Mouse (Mus musculus) left cerebral cortex, adult 2 months (tissue): Measurements from ENCODE around the gene Zfp704. TPM values are rescaled to one million over a fixed set of nuclear protein-coding genes. Genes with fewer than 3 reads are reported as not detected.

Experiments used
- DNase-seq, 2 experiments: peaks; one replicate each; pipeline ENCODE4 v3.0.0; 2021 to 2022; ENCODE audit warnings: low spot score in 2 of 2, mixed read lengths in 1 of 2; ENCODE audit errors: extremely low spot score in 1 of 2
- H3K27ac ChIP-seq: fragments of 200-600 bp; 2 replicates; pipeline ENCODE4 v1.8.1; 2022
- H3K4me3 ChIP-seq: fragments of 200-600 bp; 2 replicates; pipeline ENCODE4 v1.8.1; 2022
- CTCF ChIP-seq: fragments of 200-600 bp; IDR thresholded peaks from 2 replicates; pipeline ENCODE4 v1.8.1; 2022; ENCODE audit warnings: antibody characterized with exemption, mild to moderate bottlenecking, moderate library complexity
- intact Hi-C: fragments of 180-260 bp; cut with DNase I; formaldehyde crosslinking; loops from one replicate; pipeline ENCODE4 v1.15.1; 2025
- long read RNA-seq, 2 experiments: library from polyadenylated mRNA; stranded (forward); transcript quantifications; one replicate each; pipeline ENCODE4 v2.0.0; 2021; ENCODE audit warnings: borderline mapping rate in 2 of 2
- total RNA-seq, 2 experiments: library from RNA; stranded (reverse); gene quantifications; 2 replicates each; pipeline ENCODE4 v1.2.3; 2021

Zfp704 gene
- total RNA-seq, result 10 to 100 TPM; 31.7 to 34.6 TPM
- long read RNA-seq, experiment 1, full-length matches to known transcripts, result 8 of 16 reads
- long read RNA-seq, experiment 1, partial matches to known transcripts, result 0 of 16 reads
- long read RNA-seq, experiment 1, other reads (novel, unspliced or antisense), result 8 of 16 reads
- long read RNA-seq, experiment 2, full-length matches to known transcripts, result 9 of 23 reads
- long read RNA-seq, experiment 2, partial matches to known transcripts, result 3 of 23 reads
- long read RNA-seq, experiment 2, other reads (novel, unspliced or antisense), result 11 of 23 reads

DNA sequence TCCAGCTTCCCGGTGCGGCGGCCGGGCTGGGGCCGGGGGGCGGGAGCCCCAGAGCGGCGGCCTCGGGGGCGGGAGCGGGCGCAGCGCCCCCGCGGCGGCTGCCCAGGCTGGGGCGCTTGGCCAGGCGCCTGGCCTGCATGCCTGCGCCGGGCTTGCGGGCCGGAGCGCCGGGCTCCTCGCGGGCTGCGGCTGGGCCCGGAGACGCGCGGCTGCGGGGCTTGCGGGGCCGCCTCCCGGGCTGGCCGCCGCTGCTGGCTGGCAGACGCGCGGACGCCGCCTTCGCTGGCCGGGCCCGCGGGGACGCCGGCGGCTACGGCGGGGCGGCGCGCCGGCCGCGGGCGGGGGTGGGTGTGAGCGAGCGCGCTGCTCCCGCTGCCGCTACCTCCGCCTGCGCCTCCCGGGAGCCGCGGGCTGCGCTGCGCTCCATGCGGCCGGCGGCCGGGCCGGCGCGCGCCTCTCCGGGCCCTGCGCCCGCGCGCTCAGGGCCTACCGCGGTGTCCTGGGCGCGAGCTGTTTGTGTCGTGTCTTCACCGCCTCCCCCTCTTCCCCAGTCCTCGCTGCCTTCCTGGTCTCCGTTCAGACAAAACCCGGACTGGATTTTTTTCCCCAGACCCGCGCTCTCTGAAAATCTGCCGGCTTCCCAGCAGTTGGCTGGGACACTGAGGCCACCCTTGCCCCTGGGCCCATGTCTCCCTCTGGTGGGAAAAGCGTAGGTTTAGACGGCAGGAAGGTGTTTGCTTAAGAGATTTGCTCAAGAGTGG, at the start of gene Zfp704:
TSS of gene Zfp704 (minus strand) at position 505 of the 761 bp plus-strand sequence.
- intact Hi-C loops, result loop anchor here (5.0 to 10.0 kb wide), 4 partner anchors 87 to 335 kb away; no protein-coding TSS in a partner anchor
- TF ChIP-seq CTCF, result peak; percentile 42
- Histone ChIP-seq H3K27ac (peak within 1 kb of the TSS; percentile 84), H3K4me3 (peak within 1 kb of the TSS; percentile 85)
- DNase-seq, result peak; percentile 79 to 81

DNA sequence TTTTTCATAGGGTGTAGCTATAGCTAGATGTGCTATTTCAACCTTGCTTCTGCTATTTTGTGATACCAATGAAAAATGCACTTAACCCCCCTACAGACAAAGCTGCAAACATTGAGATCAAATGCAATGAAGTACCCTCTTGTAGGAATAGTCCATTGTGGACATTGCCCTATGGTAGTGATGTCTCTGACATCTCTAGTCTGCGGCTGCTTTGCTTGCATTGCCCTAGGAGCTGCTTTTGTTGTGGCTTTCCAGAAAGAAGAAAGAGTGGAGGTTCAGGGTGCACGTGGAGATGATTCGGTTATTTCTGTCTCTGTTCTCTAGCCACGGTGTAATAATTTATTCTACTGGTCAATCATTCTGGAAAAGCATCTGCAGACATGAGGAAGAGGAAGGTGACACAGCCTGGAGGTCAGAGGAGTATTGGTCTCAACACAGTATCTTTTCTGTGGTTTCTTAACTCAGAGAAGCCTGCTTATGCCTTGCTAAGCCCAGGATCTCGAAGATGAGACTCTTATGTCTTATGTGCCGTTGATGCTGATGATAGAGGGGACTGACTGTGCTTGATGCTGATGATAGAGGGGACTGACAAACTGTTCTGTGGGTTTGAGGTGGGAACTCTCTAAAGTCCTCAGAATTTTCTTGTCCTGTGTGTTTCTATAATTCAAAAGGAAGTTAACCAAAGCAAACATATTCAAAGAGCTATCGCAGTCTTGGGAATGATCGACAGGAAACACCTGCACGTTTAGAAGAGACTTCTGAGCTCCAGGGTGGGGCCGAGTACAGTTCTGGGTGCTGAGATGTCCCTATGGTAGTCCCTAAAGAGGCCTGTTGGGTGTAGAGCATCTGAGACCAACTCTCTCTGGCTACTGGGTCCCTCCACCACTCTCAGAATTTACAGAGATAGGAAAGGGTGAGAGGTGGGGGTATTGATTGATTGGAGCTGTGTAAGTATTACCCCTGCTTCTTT, 23.4 kb upstream of the Zfp704 start:
- intact Hi-C loops, result no loop called here

DNA sequence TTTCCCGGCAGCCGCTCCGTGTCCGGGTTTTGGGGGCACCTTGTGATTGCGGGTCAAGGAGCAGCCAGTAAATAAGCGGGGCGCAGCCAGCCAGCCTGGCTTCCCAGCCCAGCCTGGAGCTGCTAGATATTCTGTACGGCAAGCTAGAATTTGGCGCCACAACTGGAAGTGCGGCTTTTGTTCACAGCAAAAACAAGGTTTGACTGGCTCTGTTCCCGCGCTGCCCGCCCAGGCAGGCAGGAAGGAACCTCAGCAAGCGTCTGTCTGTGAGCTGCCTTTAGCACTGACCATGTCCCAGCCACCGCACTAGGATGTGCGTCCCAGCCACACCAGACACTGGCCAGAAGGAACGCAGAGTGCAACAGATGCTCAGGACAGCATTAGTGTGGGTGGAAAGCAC, 20.1 kb upstream of the Zfp704 start:
- intact Hi-C loops, result no loop called here
- no peak overlapping the region for H3K27ac ChIP-seq
- peak; percentile 31 to 53 for DNase-seq
- peak overlapping the region; percentile 32 for H3K4me3 ChIP-seq
- TF ChIP-seq CTCF, result no peak

More for the DNA sequence above, 23.4 kb upstream of the Zfp704 start:
- no peak for TF ChIP-seq CTCF
- H3K27ac ChIP-seq, result no peak overlapping the region
- H3K4me3 ChIP-seq, result no peak overlapping the region
- DNase-seq, result no peak

DNA sequence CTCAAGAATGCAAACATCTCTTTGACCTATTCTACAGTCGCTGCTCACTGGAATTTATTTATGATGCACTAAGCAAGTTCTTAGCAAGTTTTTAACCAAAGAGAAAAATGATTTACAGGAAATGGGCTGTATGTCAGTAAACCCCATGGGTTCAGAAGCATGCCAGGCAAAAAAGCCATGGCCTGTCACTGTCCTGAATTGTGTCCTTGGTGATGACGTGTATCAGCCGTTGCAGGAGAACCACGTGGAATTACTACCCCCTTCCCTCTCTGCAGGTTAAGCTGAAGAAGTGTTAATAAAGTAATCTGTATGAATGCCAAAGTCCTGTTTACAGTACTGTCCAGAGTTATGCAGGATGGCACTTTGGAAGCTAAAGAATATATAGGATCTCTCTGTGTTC, 18.2 kb upstream of the Zfp704 start:
- DNase-seq, result no peak
- no peak overlapping the region for H3K4me3 ChIP-seq
- intact Hi-C loops, result no loop called here
- no peak overlapping the region for H3K27ac ChIP-seq
- no peak for TF ChIP-seq CTCF

DNA sequence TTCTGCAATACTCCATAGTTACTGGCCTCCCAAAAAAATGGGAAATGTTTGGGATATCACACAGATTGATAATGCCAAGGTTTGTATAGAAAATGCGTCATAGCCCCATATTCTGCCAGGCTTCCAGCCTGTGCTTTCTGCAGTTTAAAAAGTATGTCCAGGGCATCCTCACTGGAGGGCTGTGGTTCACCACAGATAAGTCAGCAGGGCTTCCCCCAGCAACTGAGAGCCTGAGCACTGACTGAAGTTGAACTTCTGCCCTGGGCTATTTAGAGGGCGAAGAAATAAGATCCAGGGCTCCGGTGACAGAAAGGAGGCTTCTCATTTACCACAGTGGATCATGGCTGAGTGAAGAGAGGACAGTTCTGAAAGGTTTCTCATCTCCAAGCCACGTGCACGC, 16.3 kb upstream of the Zfp704 start:
- no peak for TF ChIP-seq CTCF
- H3K27ac ChIP-seq, result no peak overlapping the region
- H3K4me3 ChIP-seq, result no peak overlapping the region
- no peak for DNase-seq
- intact Hi-C loops, result no loop called here

DNA sequence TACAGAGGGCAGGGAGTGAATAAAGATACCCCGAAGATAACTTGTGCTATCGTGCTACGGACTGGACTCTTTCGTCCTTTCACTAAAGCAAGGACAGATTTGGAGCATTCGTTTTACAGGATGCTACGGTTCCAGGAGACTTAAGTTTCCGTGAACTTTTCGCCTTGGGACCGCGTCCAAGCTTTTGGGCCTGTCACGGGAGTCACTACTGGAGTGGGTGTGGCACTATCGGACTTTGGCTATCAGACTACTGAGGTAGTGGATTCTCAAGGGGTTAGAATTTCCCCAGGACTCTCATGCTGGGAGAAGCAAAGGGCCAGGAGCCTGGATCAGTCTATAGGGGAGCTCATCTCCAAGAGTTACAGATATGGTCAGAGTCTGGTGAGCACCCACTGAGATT, 10.7 kb upstream of the Zfp704 start:
- intact Hi-C loops, result no loop called here
- DNase-seq, result no peak
- Histone ChIP-seq H3K27ac (no peak overlapping the region), H3K4me3 (no peak overlapping the region)
- TF ChIP-seq CTCF, result no peak

DNA sequence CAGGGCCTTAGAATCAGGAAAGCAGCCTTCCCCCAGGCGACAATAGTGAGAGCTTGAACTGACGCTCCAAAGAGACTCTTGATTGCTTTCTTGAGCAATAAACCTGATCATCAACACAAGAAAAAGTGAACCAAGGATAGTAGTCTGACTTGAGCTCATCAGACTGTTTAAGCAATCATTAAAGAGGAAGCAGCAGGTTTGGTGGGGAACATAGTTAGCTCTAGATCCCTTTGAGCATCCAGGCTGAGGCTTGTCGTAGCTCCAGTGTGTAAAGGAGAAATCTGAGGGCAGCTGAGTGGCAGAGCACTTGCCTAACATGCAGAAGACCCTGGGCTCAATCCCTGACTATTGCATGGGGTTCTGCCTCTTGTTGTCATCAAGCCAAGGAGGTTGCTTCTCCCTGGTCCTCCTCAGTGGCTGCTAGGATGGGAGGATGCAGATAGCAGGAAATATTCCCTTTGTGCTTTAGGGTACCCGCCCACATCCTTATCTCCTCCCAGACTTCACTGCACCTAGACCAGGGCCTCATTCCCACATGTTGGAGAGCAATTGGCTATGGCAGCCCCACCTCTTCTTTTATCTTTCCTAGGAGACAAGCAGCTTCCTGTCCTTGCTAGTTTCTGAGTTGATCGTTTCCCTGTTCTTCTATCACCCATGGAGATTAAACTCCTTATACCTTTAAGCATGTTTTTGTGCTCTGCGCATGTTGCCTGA, 9.8 kb upstream of the Zfp704 start:
- TF ChIP-seq CTCF, result no peak
- DNase-seq, result no peak
- Histone ChIP-seq H3K4me3 (no peak overlapping the region), H3K27ac (no peak overlapping the region)
- intact Hi-C loops, result no loop called here

DNA sequence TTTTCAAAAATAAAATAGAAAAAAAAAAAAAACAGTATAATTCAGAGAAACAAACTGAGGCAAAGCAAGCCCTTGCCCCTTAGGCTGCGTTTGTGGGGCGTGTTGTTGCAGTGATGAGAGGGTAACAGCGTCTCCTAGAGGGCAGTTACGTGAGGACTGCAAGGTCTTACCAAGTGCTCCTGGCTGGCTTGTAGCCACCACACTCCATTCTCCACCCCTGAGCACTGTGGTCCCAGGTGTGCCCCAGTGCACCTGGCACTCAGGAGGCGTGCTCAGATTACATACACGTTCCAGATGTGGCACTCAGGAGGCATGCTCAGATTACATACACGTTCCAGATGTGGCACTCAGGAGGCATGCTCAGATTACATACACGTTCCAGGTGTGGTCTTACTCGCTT, 7.2 kb upstream of the Zfp704 start:
- no peak overlapping the region for H3K4me3 ChIP-seq

DNA sequence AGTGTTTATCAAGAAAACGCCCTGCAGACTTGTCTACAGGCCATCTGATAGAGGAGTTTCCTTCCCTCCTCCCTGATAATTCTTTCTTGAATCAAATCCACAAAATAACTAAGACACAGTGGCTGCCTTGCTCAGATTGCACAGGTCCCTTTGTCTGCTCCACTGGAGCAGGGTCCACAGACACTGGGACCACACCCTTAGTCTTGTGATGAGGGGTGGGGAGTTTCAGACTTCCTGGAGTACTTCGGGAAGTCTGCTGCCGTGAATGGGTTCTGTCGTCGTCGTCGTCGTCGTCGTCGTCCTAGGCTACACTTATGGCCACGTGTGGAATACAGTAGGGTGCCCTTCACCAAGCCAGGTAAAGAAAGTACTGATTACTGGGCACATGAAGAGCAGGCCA, 4.8 kb upstream of the Zfp704 start:
- H3K27ac ChIP-seq, result no peak overlapping the region
- TF ChIP-seq CTCF, result no peak
- DNase-seq, result no peak
- H3K4me3 ChIP-seq, result no peak overlapping the region
- intact Hi-C loops, result loop anchor here (5.0 kb wide), 1 partner anchor 88 kb away; no protein-coding TSS in a partner anchor

More for the DNA sequence above, 7.2 kb upstream of the Zfp704 start:
- intact Hi-C loops, result no loop called here
- H3K27ac ChIP-seq, result no peak overlapping the region
- no peak for DNase-seq
- no peak for TF ChIP-seq CTCF

DNA sequence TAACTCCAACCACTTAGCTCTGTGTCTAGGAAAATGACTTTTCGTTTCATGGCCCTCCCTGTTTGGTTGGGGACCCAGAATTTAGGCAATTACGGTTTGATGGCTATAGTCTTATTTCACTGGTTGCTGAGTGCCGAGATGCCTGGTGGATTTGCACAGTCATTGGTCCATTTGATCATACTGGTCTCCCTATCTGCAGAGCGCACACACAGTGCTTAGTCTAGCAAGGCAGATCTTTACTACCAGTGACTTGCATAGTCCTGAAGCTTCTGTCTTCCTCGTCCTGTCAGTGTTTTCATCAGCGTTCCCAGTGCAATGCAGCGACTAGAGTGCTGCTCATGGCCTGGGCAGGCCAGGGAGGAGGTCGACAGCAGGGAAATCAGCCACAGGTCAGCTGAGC, 4.1 kb upstream of the Zfp704 start:
- intact Hi-C loops, result loop anchor here (5.0 kb wide), 1 partner anchor 88 kb away; no protein-coding TSS in a partner anchor

DNA sequence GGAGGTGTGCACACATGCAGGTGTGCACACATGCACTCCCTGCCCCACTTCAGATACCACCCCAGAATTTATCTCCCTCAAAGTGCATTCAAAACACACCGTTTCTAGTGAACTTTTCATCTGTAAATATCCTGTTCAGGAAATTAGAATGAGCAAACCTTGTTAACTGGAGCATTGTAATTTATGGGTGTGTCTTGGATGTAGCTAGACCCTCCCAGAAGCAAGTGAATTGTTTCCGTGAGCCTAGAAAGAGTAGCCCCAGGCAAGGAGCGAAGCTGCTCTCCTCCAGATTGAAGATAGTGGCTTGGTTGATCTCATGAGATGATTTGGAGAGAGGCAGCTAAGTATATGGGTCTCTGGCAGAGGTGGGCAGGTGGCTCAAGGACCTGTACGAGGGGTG, 1.3 kb upstream of the Zfp704 start:
- intact Hi-C loops, result loop anchor here (5.0 kb wide), 1 partner anchor 91 kb away; no protein-coding TSS in a partner anchor

More for the DNA sequence above, 4.1 kb upstream of the Zfp704 start:
- Histone ChIP-seq H3K4me3 (no peak overlapping the region), H3K27ac (no peak overlapping the region)
- TF ChIP-seq CTCF, result no peak
- DNase-seq, result no peak

More for the DNA sequence above, 1.3 kb upstream of the Zfp704 start:
- Histone ChIP-seq H3K27ac (no peak overlapping the region), H3K4me3 (no peak overlapping the region)
- no peak for DNase-seq
- no peak for TF ChIP-seq CTCF
